Mouse (Mus musculus): ENCODE measurements around the gene Pde4a.

Gene Pde4a

GRCm38 (mm10) chr9:21149077-21149653 lies 16.3 kb upstream of the Pde4a start:
- DNase-seq, result no peak

- peak; percentile 94 for DNase-seq
Measured at GRCm38 (mm10) chr9:21149654-21150419, 15.7 kb upstream of the Pde4a start, which contains the start of gene Cdc37. Cdc37 (minus strand) TSS chr9:21149982.

- DNase-seq, result peak; percentile 19
Measured at GRCm38 (mm10) chr9:21152715-21153114, 12.8 kb upstream of the Pde4a start.

- DNase-seq, result peak; percentile 28
Measured at GRCm38 (mm10) chr9:21153331-21153730, 12.2 kb upstream of the Pde4a start.

- no peak for DNase-seq
Measured at GRCm38 (mm10) chr9:21153833-21154232, 11.7 kb upstream of the Pde4a start.

GRCm38 (mm10) chr9:21154787-21155186 lies 10.7 kb upstream of the Pde4a start:
- no peak for DNase-seq

- peak; percentile 87 for DNase-seq
Measured at GRCm38 (mm10) chr9:21161209-21161909, 4.2 kb upstream of the Pde4a start.

GRCm38 (mm10) chr9:21163086-21164050 lies 2.1 kb upstream of the Pde4a start:
- DNase-seq, result peak; percentile 34

- no peak for DNase-seq
Measured at GRCm38 (mm10) chr9:21164072-21164471, 1.4 kb upstream of the Pde4a start.

GRCm38 (mm10) chr9:21165952-21166451 lies 488 bp downstream of the Pde4a start:
- no peak for DNase-seq

- no peak for DNase-seq
Measured at GRCm38 (mm10) chr9:21166516-21166915, 1.0 kb downstream of the Pde4a start.

- no peak for DNase-seq
Measured at GRCm38 (mm10) chr9:21167140-21168097, 1.9 kb downstream of the Pde4a start.

GRCm38 (mm10) chr9:21168161-21169123 lies 2.9 kb downstream of the Pde4a start:
- DNase-seq, result peak; percentile 42

- no peak for DNase-seq
Measured at GRCm38 (mm10) chr9:21169157-21169556, 3.6 kb downstream of the Pde4a start.

GRCm38 (mm10) chr9:21172364-21172763 lies 6.8 kb downstream of the Pde4a start:
- no peak for DNase-seq

- no peak for DNase-seq
Measured at GRCm38 (mm10) chr9:21180402-21180801, 14.9 kb downstream of the Pde4a start.

- no peak for DNase-seq
Measured at GRCm38 (mm10) chr9:21180841-21181240, 15.3 kb downstream of the Pde4a start.

GRCm38 (mm10) chr9:21181421-21182220 lies 16.1 kb downstream of the Pde4a start:
- no peak for DNase-seq

GRCm38 (mm10) chr9:21183421-21183820 lies 17.9 kb downstream of the Pde4a start:
- no peak for DNase-seq

Measured in cerebellum, adult 11-12 months (tissue).